Comparison of ENCODE assay signal across 8 mouse cellular contexts in genomic region chr13:73331736-73332135, GRCm38 (mm10). TPM values are rescaled to one million over a fixed set of nuclear protein-coding genes. Genes with fewer than 3 reads are reported as not detected.
DNase-seq lines count a peak whose midpoint lies in the region; ATAC-seq and TF ChIP-seq lines count a peak whose summit lies in the region.

No protein-coding gene starts in this region.

- peak; percentile 31 for DNase-seq in liver, adult 2 months (ENCODE audit: extremely low read depth, low read depth, low spot score)
- DNase-seq in liver: no peak
- DNase-seq in cerebellum, adult 11-12 months: no peak
- DNase-seq in kidney, postnatal 4 days: no peak
- DNase-seq in gastrocnemius, adult 18-20 months (ENCODE audit: low spot score): no peak

- H3K79me2 ChIP-seq in liver, adult 2 months (ENCODE audit: control insufficient read depth, insufficient read depth, low read length): peaks cover 6% of the 10 kb centered on the region; the same call in 1 of the 2 replicates

- H3K27ac ChIP-seq in liver, adult 2 months (replicated peaks; ENCODE audit: insufficient read depth, low read depth, low read length): peak overlapping the region; percentile 79; the same call in 1 of the 2 replicates
- no peak overlapping the region for H3K27ac ChIP-seq in embryonic facial prominence, embryonic 15.5 days (replicated peaks)
- peak overlapping the region; percentile 56 for H3K27ac ChIP-seq in intestine, embryonic 16.5 days (ENCODE audit: low read length)
- no peak overlapping the region for H3K27ac ChIP-seq in neural tube, embryonic 15.5 days (replicated peaks)

- H3K4me2 ChIP-seq in embryonic facial prominence, embryonic 15.5 days (replicated peaks): peak overlapping the region; percentile 78
- H3K4me2 ChIP-seq in intestine, embryonic 16.5 days (ENCODE audit: low read depth, low read length): peak overlapping the region; percentile 96
- H3K4me2 ChIP-seq in neural tube, embryonic 15.5 days: peak overlapping the region; percentile 95

- H3K9me3 ChIP-seq in embryonic facial prominence, embryonic 15.5 days (replicated peaks): no peaks in the 10 kb centered on the region
- no peaks in the 10 kb centered on the region for H3K9me3 ChIP-seq in intestine, embryonic 16.5 days (ENCODE audit: control insufficient read depth, low read length)
- no peaks in the 10 kb centered on the region for H3K9me3 ChIP-seq in neural tube, embryonic 15.5 days (replicated peaks)

- H3K9ac ChIP-seq in liver, adult 2 months (ENCODE audit: low read depth, low read length): peak overlapping the region; percentile 86
- H3K9ac ChIP-seq in embryonic facial prominence, embryonic 15.5 days: peak overlapping the region; percentile 67
- peak overlapping the region; percentile 96 for H3K9ac ChIP-seq in intestine, embryonic 16.5 days (ENCODE audit: low read depth, low read length)
- H3K9ac ChIP-seq in neural tube, embryonic 15.5 days (replicated peaks): peak overlapping the region; percentile 87

- 35% methylated on average over 3 of the region's 3 CpGs for WGBS in liver, adult 2 months
- WGBS in embryonic facial prominence, embryonic 15.5 days: 66% methylated on average over 3 of the region's 3 CpGs
- WGBS in intestine, embryonic 16.5 days: 59% methylated on average over 3 of the region's 3 CpGs
- WGBS in neural tube, embryonic 15.5 days: 77% methylated on average over 3 of the region's 3 CpGs

- H3K36me3 ChIP-seq in liver, adult 2 months (ENCODE audit: control insufficient read depth, insufficient read depth, low read length): no peaks in the 10 kb centered on the region
- H3K36me3 ChIP-seq in embryonic facial prominence, embryonic 15.5 days: no peaks in the 10 kb centered on the region
- H3K36me3 ChIP-seq in intestine, embryonic 16.5 days (ENCODE audit: control insufficient read depth, insufficient read depth, low read length): no peaks in the 10 kb centered on the region
- H3K36me3 ChIP-seq in neural tube, embryonic 15.5 days: no peaks in the 10 kb centered on the region

- H3K4me1 ChIP-seq in liver, adult 2 months (ENCODE audit: control insufficient read depth, insufficient read depth, low read length): peaks cover 9% of the 10 kb centered on the region
- H3K4me1 ChIP-seq in embryonic facial prominence, embryonic 15.5 days: peaks cover 26% of the 10 kb centered on the region
- peaks cover 22% of the 10 kb centered on the region for H3K4me1 ChIP-seq in intestine, embryonic 16.5 days (ENCODE audit: control insufficient read depth, insufficient read depth, low read length)
- peaks cover 32% of the 10 kb centered on the region for H3K4me1 ChIP-seq in neural tube, embryonic 15.5 days

- ATAC-seq in embryonic facial prominence, embryonic 15.5 days (ENCODE audit: insufficient number of reproducible peaks, low FRiP score, low TSS enrichment, low read depth): no peak
- ATAC-seq in intestine, embryonic 16.5 days: no peak
- ATAC-seq in neural tube, embryonic 15.5 days (ENCODE audit: low FRiP score): no peak

- no peaks in the 10 kb centered on the region for H3K27me3 ChIP-seq in liver, adult 2 months (ENCODE audit: control insufficient read depth, insufficient read depth, low read length)
- H3K27me3 ChIP-seq in embryonic facial prominence, embryonic 15.5 days: no peaks in the 10 kb centered on the region
- H3K27me3 ChIP-seq in intestine, embryonic 16.5 days (replicated peaks; ENCODE audit: control insufficient read depth, insufficient read depth, low read length): no peaks in the 10 kb centered on the region
- H3K27me3 ChIP-seq in neural tube, embryonic 15.5 days (replicated peaks): 0 out of 2 replicates have a peak, but pooled peaks cover 3% of the 10 kb centered on the region

- peak overlapping the region; percentile 74 for H3K4me3 ChIP-seq in liver, adult 2 months (ENCODE audit: insufficient read depth, low read depth, low read length)
- H3K4me3 ChIP-seq in embryonic facial prominence, embryonic 15.5 days (replicated peaks): peak overlapping the region; percentile 86
- H3K4me3 ChIP-seq in intestine, embryonic 16.5 days (ENCODE audit: low read length): peak overlapping the region; percentile 91
- H3K4me3 ChIP-seq in neural tube, embryonic 15.5 days (replicated peaks): peak overlapping the region; percentile 90

- TF ChIP-seq POLR2A in liver, adult 2 months (IDR thresholded peaks at IDR 0.05; ENCODE audit: extremely low read depth, insufficient read depth, low read length): no peak

- no peak for TF ChIP-seq CTCF in liver, adult 2 months (IDR thresholded peaks at IDR 0.05; ENCODE audit: low read depth, low read length)

RNA-seq across cellular contexts. Expression of gene Ndufs6, which starts 3.4 kb away (rescaled TPM):
- 183 and 252 TPM in 2 replicates for total RNA-seq in liver, adult 2 months (2014; rRNA removed)
- polyA plus RNA-seq in liver, adult 2 months (2012; rRNA removed): 115 and 118 TPM in 2 replicates
- 367 and 373 TPM in 2 replicates for polyA plus RNA-seq in embryonic facial prominence, embryonic 15.5 days (2015; fragmentation: Nextera tagmentation; extraction: Ambion mirVana)
- polyA plus RNA-seq in intestine, embryonic 16.5 days (2015; fragmentation: Nextera tagmentation; extraction: Ambion mirVana): 516 and 539 TPM in 2 replicates
- 437 and 462 TPM in 2 replicates for polyA plus RNA-seq in neural tube, embryonic 15.5 days (2015; fragmentation: Nextera tagmentation; extraction: Ambion mirVana)
- total RNA-seq in gastrocnemius, adult 18-20 months (2021): 100 to 1,000 TPM; 433 to 453 TPM

RNA-seq across cellular contexts. Expression of gene Mrpl36, which starts 3.4 kb away (rescaled TPM):
- 36.2 and 41.7 TPM in 2 replicates for total RNA-seq in liver, adult 2 months (2014; rRNA removed)
- polyA plus RNA-seq in liver, adult 2 months (2012; rRNA removed): 85.6 and 92.3 TPM in 2 replicates
- 127 and 130 TPM in 2 replicates for polyA plus RNA-seq in embryonic facial prominence, embryonic 15.5 days (2015; fragmentation: Nextera tagmentation; extraction: Ambion mirVana)
- 152 and 158 TPM in 2 replicates for polyA plus RNA-seq in intestine, embryonic 16.5 days (2015; fragmentation: Nextera tagmentation; extraction: Ambion mirVana)
- polyA plus RNA-seq in neural tube, embryonic 15.5 days (2015; fragmentation: Nextera tagmentation; extraction: Ambion mirVana): 84.2 and 98.5 TPM in 2 replicates
- 10 to 100 TPM; 44.3 to 49.4 TPM for total RNA-seq in gastrocnemius, adult 18-20 months (2021)

Comparison
In these comparisons a context has a peak if more than half of its experiments do, and no peak if none do; other contexts are left out.
1. H3K27ac ChIP-seq: peak in liver, adult 2 months (single experiment) and intestine, embryonic 16.5 days (single experiment); none in embryonic facial prominence, embryonic 15.5 days (single experiment) and neural tube, embryonic 15.5 days (single experiment).
2. Peak in every context shown above with its lines, with median percentiles within 50 percentile points of each other: H3K4me3 ChIP-seq, H3K9ac ChIP-seq and H3K4me2 ChIP-seq.